Mouse (Mus musculus) MEL (cell line): ENCODE measurements around the gene Sfr1. TPM values are rescaled to one million over a fixed set of nuclear protein-coding genes. Genes with fewer than 3 reads are reported as not detected.

ENCODE experiments used
- DNase-seq: peaks from one replicate; pipeline ENCODE4 v3.0.0; 2011; ENCODE audit warnings: low read depth, low spot score
- H3K27ac ChIP-seq: 2 replicates; pipeline ENCODE4 v1.5.1; 2012; ENCODE audit warnings: low read depth, mild to moderate bottlenecking, control low read depth, low read length, moderate library complexity; ENCODE audit not compliant: control insufficient read depth
- H3K27me3 ChIP-seq, 2 experiments: fragments of 150-350 bp in 1 of 2; sonication (generic) in 1 of 2; 2 replicates each; pipeline ENCODE4 v1.6.1; 2012; ENCODE audit warnings: low read length in 2 of 2, mild to moderate bottlenecking in 2 of 2, improper control_type of control experiment in 1 of 2, moderate library complexity in 1 of 2; ENCODE audit not compliant: insufficient read depth in 2 of 2, control insufficient read depth in 1 of 2
- H3K36me3 ChIP-seq, 2 experiments: 2 replicates each; pipeline ENCODE4 v1.6.1; 2012 to 2014; ENCODE audit warnings: low read length in 2 of 2, improper control_type of control experiment in 1 of 2, inconsistent platforms in 1 of 2, mild to moderate bottlenecking in 1 of 2; ENCODE audit not compliant: insufficient read depth in 2 of 2, control insufficient read depth in 1 of 2
- H3K4me1 ChIP-seq, 2 experiments: fragments of 150-350 bp in 1 of 2; sonication (generic) in 1 of 2; 2 replicates each; pipeline ENCODE4 v1.6.1; 2012; ENCODE audit warnings: low read length in 2 of 2, improper control_type of control experiment in 1 of 2, mild to moderate bottlenecking in 1 of 2; ENCODE audit not compliant: insufficient read depth in 2 of 2, control insufficient read depth in 1 of 2
- H3K4me3 ChIP-seq, 2 experiments: fragments of 150-350 bp in 1 of 2; sonication (generic) in 1 of 2; 2 replicates each; pipeline ENCODE4 v1.5.1; 2012; ENCODE audit warnings: low read depth in 2 of 2, low read length in 2 of 2, mild to moderate bottlenecking in 2 of 2, moderate library complexity in 2 of 2, control low read depth in 1 of 2, improper control_type of control experiment in 1 of 2; ENCODE audit not compliant: control insufficient read depth in 1 of 2, insufficient read depth in 1 of 2
- H3K79me2 ChIP-seq: 2 replicates; pipeline ENCODE4 v1.6.1; 2012; ENCODE audit warnings: mild to moderate bottlenecking, low read length, moderate library complexity; ENCODE audit not compliant: control insufficient read depth, poor library complexity, insufficient read depth
- H3K9ac ChIP-seq: 2 replicates; pipeline ENCODE4 v1.6.1; 2012; ENCODE audit warnings: low read depth, mild to moderate bottlenecking, control low read depth, low read length, moderate library complexity; ENCODE audit not compliant: control insufficient read depth, poor library complexity, severe bottlenecking
- H3K9me3 ChIP-seq: fragments of 150-350 bp; sonication (generic); replicated peaks from 2 replicates; pipeline ENCODE4 v1.6.1; 2012; ENCODE audit warnings: mild to moderate bottlenecking, low read length, improper control_type of control experiment, moderate library complexity; ENCODE audit not compliant: insufficient read depth
- BHLHE40 ChIP-seq: IDR thresholded peaks from 2 replicates; pipeline ENCODE4 v1.6.1; 2012; ENCODE audit warnings: low read depth, mild to moderate bottlenecking, inconsistent platforms, low read length, improper control_type of control experiment, borderline replicate concordance
- CHD2 ChIP-seq: IDR thresholded peaks from 2 replicates; pipeline ENCODE4 v1.6.1; 2011; ENCODE audit warnings: low read length, improper control_type of control experiment
- CTCF ChIP-seq, 3 experiments: IDR thresholded peaks in 2 of 3; conservative IDR thresholded peaks in 1 of 3; 2 replicates each; pipeline ENCODE4 v1.5.1; 2011 to 2012; ENCODE audit warnings: low read length in 3 of 3, low read depth in 2 of 3, mild to moderate bottlenecking in 2 of 3, improper control_type of control experiment in 1 of 3, inconsistent platforms in 1 of 3, mixed read lengths in 1 of 3, moderate library complexity in 1 of 3; ENCODE audit not compliant: control insufficient read depth in 1 of 3, insufficient read depth in 1 of 3, poor library complexity in 1 of 3, severe bottlenecking in 1 of 3
- E2F4 ChIP-seq: IDR thresholded peaks from 2 replicates; pipeline ENCODE4 v1.6.1; 2011; ENCODE audit warnings: low read depth, low read length, improper control_type of control experiment, borderline replicate concordance
- EP300 ChIP-seq, 2 experiments: IDR thresholded peaks; 2 replicates each; pipeline ENCODE4 v1.6.1; 2011; ENCODE audit warnings: improper control_type of control experiment in 2 of 2, low read length in 2 of 2, low read depth in 1 of 2, mild to moderate bottlenecking in 1 of 2
- GABPA ChIP-seq: IDR thresholded peaks from 2 replicates; pipeline ENCODE4 v1.6.1; 2012; ENCODE audit warnings: low read depth, mild to moderate bottlenecking, inconsistent platforms, low read length, improper control_type of control experiment, moderate library complexity
- GATA1 ChIP-seq: IDR thresholded peaks from 2 replicates; pipeline ENCODE4 v1.6.1; 2011; ENCODE audit warnings: low read depth, low read length, improper control_type of control experiment
- HCFC1 ChIP-seq: IDR thresholded peaks from 2 replicates; pipeline ENCODE4 v1.6.1; 2012; ENCODE audit warnings: low read depth, mild to moderate bottlenecking, inconsistent platforms, low read length, improper control_type of control experiment, moderate library complexity
- JUND ChIP-seq: IDR thresholded peaks from 2 replicates; pipeline ENCODE4 v1.6.1; 2011; ENCODE audit warnings: low read depth, mild to moderate bottlenecking, improper control_type of control experiment, low read length
- KAT2A ChIP-seq: conservative IDR thresholded peaks from 2 replicates; pipeline ENCODE4 v1.6.1; 2012; ENCODE audit warnings: low read depth, low read length, improper control_type of control experiment, inconsistent platforms
- MAFK ChIP-seq: IDR thresholded peaks from 2 replicates; pipeline ENCODE4 v1.6.1; 2011; ENCODE audit warnings: low read depth, mild to moderate bottlenecking, low read length, improper control_type of control experiment, borderline replicate concordance
- MAZ ChIP-seq: IDR thresholded peaks from 2 replicates; pipeline ENCODE4 v1.6.1; 2012; ENCODE audit warnings: low read depth, mild to moderate bottlenecking, inconsistent platforms, low read length, improper control_type of control experiment
- NELFE ChIP-seq: IDR thresholded peaks from 2 replicates; pipeline ENCODE4 v1.6.1; 2011; ENCODE audit warnings: low read depth, low read length, improper control_type of control experiment
- POLR2AphosphoS5 ChIP-seq: IDR thresholded peaks from 2 replicates; pipeline ENCODE4 v1.6.1; 2012; ENCODE audit warnings: low read depth, borderline replicate concordance, mild to moderate bottlenecking, inconsistent platforms, low read length, moderate library complexity, mixed read lengths
- TCF12 ChIP-seq: IDR thresholded peaks from 2 replicates; pipeline ENCODE4 v1.6.1; 2014; ENCODE audit warnings: low read depth, mild to moderate bottlenecking, inconsistent platforms, low read length, improper control_type of control experiment, moderate library complexity
- USF1 ChIP-seq: IDR thresholded peaks from 2 replicates; pipeline ENCODE4 v1.6.1; 2014; ENCODE audit warnings: low read depth, mild to moderate bottlenecking, inconsistent platforms, low read length, improper control_type of control experiment, moderate library complexity
- ZC3H11A ChIP-seq: IDR thresholded peaks from 2 replicates; pipeline ENCODE4 v1.6.1; 2012; ENCODE audit warnings: low read depth, mild to moderate bottlenecking, inconsistent platforms, low read length, improper control_type of control experiment
- ZMIZ1 ChIP-seq: IDR thresholded peaks from 2 replicates; pipeline ENCODE4 v1.6.1; 2012; ENCODE audit warnings: low read depth, mild to moderate bottlenecking, inconsistent platforms, low read length, improper control_type of control experiment, moderate library complexity
- polyA plus RNA-seq, 2 experiments: library from polyadenylated mRNA; stranded (reverse) in 1 of 2; unstranded in 1 of 2; fragments of >175 nt in 1 of 2; fragments of >200 nt in 1 of 2; gene quantifications; 2 replicates each; pipeline versions ENCODE4 v1.2.1 to v1.2.4; 2012; ENCODE audit warnings: low replicate concordance in 2 of 2, low read depth in 1 of 2; ENCODE audit not compliant: insufficient read length in 2 of 2, insufficient read depth in 1 of 2, missing spikeins in 1 of 2
- total RNA-seq: library from RNA; depleted of rRNA; stranded (reverse); fragments of 300-350 nt; gene quantifications from 2 replicates; pipeline ENCODE4 v1.2.3, GENCODE M21; 2012

The Sfr1 gene
- total and polyA plus RNA-seq, 3 experiments = 74.0 to 91.0 TPM; not detected in 1

DNA sequence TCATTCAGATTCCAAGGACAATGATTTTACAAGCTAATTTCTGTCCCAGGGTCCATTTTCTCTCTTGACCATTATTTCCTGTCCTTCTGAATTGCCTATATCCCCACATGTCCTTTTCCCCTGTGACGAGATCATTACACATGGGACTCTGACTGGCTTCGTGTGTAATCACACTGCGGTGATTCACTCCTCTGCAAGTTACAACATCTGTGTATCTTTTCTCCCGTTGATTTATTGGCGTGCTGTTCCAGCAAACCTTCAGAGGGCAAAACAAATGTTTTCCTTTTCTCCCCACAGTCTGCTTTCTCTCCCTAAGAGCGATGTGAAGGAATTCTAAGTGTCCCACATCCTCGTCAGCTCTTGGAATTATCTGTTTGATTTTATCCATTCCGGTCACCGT is 31.7 kb upstream of the Sfr1 start:
- Histone ChIP-seq H3K79me2 (no peaks in the 10 kb centered on the region), H3K9me3 (no peaks in the 10 kb centered on the region), H3K4me3 (no peak overlapping the region)
- TF ChIP-seq GABPA = no peak
- TF ChIP-seq, all 39 proteins: peak for 0
- DNase-seq = no peak
- Histone ChIP-seq H3K27ac (no peak overlapping the region), H3K4me1 (peaks cover 0 to 11% of the 10 kb centered on the region in 2 experiments; a peak in 2 of 4 replicates), H3K27me3 (no peaks in the 10 kb centered on the region), H3K36me3 (peaks cover 0 to 8% of the 10 kb centered on the region in 2 experiments; a peak in 2 of 4 replicates), H3K9ac (no peak overlapping the region)

DNA sequence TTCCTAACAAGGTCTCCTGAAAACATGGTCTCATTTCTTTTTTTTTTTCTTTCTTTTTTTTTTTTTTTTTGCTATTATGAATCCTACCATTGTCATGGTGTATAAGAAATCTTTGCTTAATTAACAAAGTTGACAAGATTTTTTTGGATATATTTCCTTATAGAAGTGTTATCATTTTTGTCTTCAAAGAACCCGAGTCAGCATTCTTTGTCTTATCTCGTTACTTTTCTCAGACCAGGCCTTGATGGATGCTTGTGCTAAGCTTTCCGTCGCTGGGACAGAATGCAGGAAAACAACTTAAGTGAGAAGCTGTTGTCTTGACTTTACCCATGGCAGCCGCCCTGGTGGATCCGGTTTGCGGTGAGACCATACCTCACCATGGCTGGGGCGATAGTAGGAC is 31.0 kb upstream of the Sfr1 start:
- peaks cover 0 to 7% of the 10 kb centered on the region in 2 experiments; a peak in 2 of 4 replicates for H3K4me1 ChIP-seq
- TF ChIP-seq MAFK (peak; percentile 68; the same call in 1 of the 2 replicates), ZMIZ1 (no peak)
- TF ChIP-seq, all 39 proteins: peak for 1
- H3K9ac ChIP-seq = no peak overlapping the region
- H3K36me3 ChIP-seq = peaks cover 0 to 5% of the 10 kb centered on the region in 2 experiments; a peak in 1 of 4 replicates
- no peaks in the 10 kb centered on the region for H3K9me3 ChIP-seq
- no peak overlapping the region for H3K4me3 ChIP-seq
- H3K27me3 ChIP-seq = no peaks in the 10 kb centered on the region
- H3K27ac ChIP-seq = no peak overlapping the region
- no peaks in the 10 kb centered on the region for H3K79me2 ChIP-seq
- DNase-seq = no peak

DNA sequence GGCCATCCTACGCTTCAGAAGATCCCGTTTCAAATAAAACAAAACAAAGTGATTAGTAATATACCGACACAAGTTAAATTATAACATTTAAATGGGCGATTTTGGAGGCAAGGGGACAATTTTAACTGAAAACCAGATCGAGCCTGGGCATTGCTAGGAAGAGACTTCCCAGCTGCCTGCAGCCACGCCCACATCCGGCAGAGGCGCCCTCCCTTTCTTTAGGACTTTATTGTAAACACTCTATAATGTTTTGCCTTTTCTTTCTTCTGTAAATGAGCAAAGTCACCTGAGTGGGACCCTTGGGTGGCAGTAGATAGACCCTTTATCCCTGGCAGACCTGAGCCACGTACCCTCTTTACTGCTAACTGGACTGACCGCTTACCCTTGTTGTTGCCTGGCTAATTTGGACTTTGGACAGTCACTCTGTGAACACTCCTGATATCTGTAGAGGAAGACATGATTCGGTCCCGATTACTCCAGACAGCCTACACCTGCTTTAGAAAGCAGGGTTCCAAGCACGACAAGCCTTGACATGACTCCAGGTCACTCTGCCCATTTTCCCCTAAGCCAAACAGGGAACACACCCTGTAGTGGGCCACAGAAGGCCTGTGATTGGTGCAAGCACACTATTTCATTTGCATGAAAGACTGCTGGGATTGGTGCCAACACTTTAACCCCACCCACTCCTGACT is 26.3 kb upstream of the Sfr1 start:
- H3K9ac ChIP-seq = no peak overlapping the region
- no peak overlapping the region for H3K4me3 ChIP-seq
- H3K9me3 ChIP-seq = no peaks in the 10 kb centered on the region
- no peaks in the 10 kb centered on the region for H3K79me2 ChIP-seq
- DNase-seq = peak; percentile 35
- no peaks in the 10 kb centered on the region for H3K27me3 ChIP-seq
- no peak overlapping the region for H3K27ac ChIP-seq
- TF ChIP-seq ZC3H11A (no peak), POLR2AphosphoS5 (no peak), BHLHE40 (no peak), GATA1 (no peak), MAFK (no peak), CTCF (IDR thresholded peaks at IDR 0.05 in 2 of 3, conservative IDR thresholded peaks at IDR 0.05 in 1 of 3; ENCODE audit: control insufficient read depth in 1 of 3, insufficient read depth in 1 of 3, low read depth in 2 of 3, low read length in 3 of 3, poor library complexity in 1 of 3, severe bottlenecking in 1 of 3) (no peak), E2F4 (no peak), USF1 (no peak), JUND (no peak), TCF12 (no peak), HCFC1 (no peak), ZMIZ1 (no peak), KAT2A (no peak), CHD2 (no peak), NELFE (no peak), MAZ (no peak), EP300 (IDR thresholded peaks at IDR 0.05; ENCODE audit: low read depth in 1 of 2, low read length in 2 of 2) (no peak)
- no peaks in the 10 kb centered on the region for H3K4me1 ChIP-seq
- no peaks in the 10 kb centered on the region for H3K36me3 ChIP-seq
